Mouse (Mus musculus) small intestine, adult 2 months (tissue): ENCODE results near the gene Dock4.

Source experiments
- CTCF ChIP-seq: fragments of 200-500 bp; IDR thresholded peaks from 2 replicates; pipeline ENCODE4 v1.5.1; 2012; ENCODE audit warnings: low read depth, mild to moderate bottlenecking, control low read depth, inconsistent platforms, low read length, moderate library complexity, mixed read lengths; ENCODE audit not compliant: insufficient replicate concordance, insufficient read length; ENCODE audit errors: extremely low read depth
- POLR2A ChIP-seq: fragments of 200-500 bp; IDR thresholded peaks from 2 replicates; pipeline ENCODE4 v1.6.1; 2012; ENCODE audit warnings: low read depth, mild to moderate bottlenecking, control low read depth, inconsistent platforms, low read length, moderate library complexity

DNA sequence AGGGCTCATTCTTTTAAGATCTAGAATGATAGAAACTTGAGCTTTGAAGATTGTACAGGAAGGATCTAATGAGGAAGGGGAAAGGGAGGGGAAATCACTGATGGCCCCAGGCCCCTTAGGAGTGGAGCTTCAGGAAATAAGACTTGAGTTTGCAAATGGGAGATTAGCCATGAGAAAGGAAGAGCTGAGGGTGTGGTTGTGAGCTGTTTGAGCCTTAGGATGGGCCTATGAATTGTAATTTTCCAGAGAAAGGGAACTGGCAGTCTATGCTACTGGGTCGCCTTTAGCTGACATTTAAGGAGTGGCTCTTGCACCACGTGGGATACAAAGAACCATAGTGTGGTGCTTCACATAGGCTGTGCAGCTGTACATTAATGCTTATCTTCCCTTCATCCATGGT, 208.6 kb downstream of the Dock4 start:
- TF ChIP-seq POLR2A (no peak), CTCF (no peak)
